Mouse (Mus musculus): ENCODE measurements at regions not wholly inside any gene's neighbourhood (a gene's known extent, or its start where the extent isn't known, plus 50 kb on each side); places are given as distances from the start of the nearest gene placed in this dataset.
"Not testable (repeated sequence)": the region's sequence is repeated elsewhere in the genome, so short reads cannot be mapped to it uniquely, and the experiment has no call there.

DNA sequence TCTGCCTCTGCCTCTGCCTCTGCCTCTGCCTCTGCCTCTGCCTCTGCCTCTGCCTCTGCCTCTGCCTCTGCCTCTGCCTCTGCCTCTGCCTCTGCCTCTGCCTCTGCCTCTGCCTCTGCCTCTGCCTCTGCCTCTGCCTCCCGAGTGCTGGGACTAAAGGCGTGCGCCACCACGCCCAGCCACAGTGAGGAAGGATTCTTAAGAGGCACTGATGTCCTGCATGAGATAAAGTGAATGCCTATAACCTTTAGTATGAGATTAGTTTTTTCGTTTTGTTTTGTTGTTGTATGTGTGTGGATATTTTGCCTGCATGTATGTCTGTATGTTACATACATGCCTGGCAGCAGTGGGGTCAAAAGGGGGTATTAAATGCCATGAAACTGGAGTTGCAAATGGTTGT lies 63.2 kb downstream of the Hlx start:
- DNase-seq (ENCODE audit: low spot score): not testable (repeated sequence)

DNA sequence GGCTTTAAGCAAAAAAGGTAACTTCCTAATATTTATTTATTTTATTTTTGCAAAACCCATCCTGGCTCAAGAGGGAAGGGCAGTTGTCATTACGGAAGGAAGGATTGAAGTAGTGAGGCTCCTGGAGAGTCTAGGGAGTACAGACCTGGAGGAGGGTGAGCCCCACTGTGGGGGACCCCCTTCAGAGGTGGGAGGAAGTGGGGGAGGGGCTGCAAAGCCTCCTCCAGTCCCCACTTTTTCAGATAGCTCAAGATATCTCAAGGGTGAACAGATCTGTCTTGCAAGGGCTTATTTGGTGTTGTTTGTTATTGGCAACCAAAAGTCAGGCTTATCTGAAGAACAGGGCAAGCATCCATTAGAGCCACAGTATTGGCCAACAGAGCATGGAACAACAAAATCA lies 64.0 kb downstream of the Hlx start:
- no peak for DNase-seq (ENCODE audit: low spot score)

DNA sequence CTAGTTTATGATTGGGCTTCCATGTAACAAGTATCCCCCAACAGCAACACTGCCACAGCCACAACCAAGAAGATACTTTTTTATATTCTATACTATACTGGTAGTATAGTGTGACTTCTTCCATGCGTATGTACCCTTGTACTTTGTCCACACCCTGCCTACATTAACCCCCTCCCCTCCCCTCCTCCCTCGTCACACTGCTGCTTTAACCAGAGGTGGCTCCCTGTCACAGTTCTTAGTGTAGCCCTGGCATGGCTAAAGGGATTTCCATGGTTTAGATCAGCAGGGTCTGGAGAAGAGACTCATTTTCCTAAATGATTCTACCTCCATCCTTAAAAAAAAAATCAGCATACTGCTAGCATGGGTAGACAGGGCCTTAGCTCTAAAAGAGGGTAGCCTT lies 64.4 kb downstream of the Hlx start:
- DNase-seq (ENCODE audit: low spot score): no peak

DNA sequence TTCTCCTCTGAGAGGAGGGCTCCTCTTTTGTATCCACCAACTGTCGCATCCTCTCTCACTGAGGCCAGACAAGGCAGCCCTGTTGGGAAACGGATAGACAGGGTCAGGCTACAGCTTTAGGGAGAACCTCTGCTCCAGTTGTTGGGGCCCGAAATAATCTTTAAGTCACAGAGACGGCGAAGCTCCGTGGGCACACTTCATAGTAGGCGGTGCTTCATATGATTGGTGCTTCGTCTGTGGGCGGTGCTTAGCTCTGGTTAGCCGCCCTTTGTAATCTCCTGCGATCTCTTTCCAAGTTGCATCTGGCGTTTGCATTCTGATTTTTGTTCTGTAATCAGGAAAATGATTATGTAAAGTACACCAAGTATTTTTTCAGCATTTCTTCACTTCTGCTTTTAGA lies 67.2 kb downstream of the Hlx start:
- DNase-seq (ENCODE audit: low spot score): no peak

DNA sequence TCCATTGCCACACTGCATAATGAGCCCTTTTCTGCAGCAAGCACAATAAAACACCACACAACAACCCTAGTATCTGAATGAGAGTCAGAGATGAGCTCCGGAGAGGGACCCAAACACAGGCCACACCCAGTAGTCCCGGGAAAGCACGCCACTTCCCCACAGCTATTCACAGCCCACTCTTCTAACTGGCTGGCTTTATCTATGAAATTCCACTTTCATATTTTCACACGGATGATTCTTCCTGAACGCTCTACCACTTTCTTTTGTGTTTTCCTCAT lies 68.4 kb downstream of the Hlx start:
- no peak for DNase-seq (ENCODE audit: low spot score)

DNA sequence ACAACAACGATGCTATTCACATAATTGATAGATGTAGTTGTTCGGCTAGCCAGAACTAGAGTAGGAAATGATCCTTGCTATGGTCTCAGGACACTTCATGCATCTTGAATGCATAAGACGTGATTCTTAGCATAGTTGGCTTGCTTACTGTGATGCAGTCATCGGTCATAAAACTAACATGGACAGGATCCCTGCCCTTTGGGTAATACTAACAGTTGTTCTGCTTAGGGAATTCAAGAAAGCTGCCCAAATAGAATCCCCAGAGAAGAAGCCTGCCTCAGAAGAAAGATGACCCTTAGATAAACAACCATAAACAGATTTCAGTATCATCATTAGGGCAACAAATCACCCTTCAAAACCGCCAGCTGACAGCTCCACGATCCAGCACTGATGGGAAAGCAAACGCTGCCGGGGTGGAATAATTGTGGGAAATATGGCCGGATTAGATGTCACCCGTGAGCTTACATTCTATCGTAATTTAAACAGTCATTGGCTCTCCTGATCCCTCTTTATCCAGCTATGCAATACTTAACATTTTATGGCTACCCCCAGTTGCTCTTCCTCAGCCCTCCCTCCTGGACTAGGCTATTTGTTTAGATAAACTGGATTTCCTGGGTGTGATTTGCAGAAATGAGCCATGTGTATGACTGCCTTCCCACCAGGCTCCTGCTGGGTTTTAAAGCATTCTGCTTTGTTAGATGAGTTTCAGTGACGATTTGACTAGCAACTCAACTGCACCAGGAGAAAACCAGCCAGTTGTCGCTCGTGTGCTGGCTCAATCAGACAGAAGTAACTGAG lies 68.9 kb downstream of the Hlx start:
- no peak for DNase-seq (ENCODE audit: low spot score)

DNA sequence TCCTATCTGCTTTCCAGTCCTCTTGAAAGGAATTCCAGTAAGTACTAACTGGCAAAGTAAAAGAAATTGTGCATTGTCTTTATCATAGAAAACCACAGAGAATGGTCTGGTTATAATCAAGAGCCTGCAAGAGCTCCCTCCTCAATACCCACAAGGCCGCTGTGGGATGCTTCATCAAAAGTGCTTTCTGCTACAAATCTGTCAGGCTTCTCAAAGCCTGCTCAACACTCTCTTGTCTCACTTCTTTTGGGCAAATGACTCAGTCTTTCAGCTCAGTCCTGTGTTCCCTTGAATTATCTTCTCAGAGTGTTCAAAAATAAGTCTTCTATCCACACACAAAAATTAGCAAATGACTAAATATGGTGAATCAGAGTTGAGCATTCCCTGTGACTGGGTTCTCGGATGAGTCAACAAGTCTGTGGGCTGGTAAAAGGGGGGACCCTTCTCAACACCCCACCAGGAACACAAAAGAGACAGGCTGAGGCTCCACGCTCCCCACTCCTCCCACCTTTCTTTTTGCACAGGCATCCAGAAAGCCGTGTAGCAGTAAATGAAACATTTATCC lies 81.8 kb downstream of the Hlx start:
- DNase-seq (ENCODE audit: low spot score): no peak

DNA sequence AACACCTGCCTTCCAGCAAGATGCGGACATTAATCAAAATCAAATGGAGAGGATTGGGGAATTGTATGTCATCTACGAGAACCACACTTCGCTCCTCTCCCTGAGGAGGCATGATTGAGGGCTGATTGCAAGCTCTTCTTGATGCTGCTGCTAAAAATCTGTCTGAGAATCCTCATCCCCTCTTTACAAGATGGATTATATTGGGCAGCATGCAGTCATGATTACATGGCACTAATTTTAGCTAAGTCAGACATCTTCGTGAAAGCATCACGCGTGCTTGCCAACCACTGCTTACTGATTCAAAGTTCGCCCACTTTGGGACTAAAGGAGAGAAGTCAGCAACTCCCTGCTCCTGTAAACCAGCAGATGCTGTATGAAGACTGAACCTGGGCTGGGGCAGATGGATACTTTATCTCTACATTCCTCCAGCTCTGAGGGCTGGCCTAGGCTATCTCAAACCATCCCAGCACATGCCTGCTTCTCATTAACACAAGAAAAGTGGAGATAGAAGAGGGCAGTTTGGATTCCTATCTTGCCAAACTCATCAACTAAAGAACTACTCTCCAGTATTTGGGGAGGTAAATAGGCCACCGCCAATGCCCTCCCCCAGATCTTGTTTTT lies 84.4 kb downstream of the Hlx start:
- no peak for DNase-seq (ENCODE audit: low spot score)

DNA sequence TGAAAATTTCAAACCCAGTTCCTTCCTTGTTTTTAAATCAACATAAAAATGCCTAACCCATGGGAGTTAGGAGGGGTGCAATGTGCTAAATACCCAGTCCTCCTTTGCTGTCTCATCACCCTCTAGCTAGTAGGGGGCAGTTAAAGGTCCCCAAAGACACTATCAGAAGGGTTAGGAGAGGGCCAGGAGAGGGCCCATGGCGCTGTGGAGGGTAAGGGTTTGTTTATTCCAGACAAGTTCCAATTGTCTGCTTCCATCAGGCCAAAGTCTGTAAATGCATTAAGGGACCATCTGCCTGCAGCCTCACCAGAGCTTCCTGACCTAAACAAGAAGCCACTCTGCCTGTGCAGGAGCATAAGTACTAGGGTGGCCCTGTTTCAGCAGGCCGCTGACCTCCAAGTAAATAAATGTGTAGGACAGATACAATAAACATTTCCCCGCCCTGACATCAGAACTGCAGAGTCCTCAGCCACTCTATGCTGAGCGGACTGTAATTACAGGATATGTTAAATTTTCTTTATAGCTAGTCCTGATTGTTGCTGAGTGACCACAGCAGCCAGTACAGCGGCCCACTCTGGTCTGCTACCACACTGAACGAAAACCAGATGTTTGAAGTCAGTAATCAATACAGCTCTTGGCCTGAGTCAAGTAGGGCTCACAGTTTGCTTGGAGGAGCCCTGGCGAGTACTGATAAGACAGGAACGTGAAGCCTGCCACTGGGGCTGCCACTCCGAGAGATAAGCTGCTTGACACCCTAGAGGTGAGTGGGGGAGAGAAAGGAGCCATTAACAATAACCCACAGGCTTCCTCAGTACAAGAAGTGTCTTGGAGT lies 87.4 kb downstream of the Hlx start:
- DNase-seq (ENCODE audit: low spot score): peak; percentile 60

DNA sequence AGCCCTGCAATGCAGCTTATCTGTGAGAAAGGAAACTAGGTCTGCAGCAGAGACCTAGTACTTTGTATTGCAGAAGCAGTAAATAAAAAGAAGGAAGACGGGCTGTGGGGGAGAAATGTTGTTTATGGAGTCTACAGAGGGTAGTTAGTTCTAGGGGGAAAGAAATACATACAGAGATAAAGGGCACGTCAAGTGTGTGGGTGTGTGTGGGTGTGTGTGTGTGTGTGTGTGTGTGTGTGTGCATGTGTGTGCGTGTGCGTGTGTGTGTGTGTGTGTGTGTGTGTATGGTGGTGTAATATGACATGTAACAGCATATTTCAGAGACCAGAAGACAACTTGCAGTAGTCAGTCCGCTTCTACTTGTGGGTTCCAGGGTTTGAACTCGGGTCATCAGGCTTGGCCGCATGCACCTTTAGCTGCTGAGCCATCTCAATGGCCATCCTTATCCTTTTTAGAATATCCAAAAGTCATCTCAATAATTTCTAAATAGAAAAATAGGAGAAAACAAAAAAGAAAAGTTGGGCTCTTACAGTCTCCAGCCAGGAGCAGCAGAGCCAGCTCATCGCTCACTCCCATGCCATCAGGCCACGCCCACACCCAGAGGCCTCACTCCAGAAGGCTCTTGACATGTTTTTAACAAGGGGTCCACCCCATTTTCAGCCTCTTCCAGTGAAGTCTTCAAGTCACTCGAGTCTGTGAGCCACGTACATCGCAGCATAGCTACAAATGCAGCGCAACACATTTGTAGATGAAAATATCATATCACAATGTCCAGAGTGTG lies 101.5 kb downstream of the Hlx start:
- DNase-seq (ENCODE audit: low spot score): no peak

DNA sequence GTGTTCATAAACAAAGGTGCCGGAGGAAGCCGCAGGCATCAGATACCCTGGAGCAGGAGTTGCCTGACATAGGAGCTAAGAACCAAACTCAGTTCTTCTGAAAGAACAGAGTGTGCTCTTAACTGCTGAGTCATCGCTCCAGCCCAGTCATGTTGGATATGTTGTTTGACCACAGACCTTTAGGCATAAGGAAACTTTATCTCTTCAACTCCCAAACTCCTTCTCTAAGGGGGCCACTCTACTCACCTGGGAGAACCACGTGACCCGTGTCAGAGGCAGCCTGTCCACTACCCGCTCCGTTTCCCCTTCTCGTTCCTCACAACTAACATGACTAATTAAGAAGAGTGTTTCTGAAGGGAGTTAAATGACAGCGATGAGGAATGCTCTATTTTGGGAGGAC lies 103.2 kb downstream of the Hlx start:
- DNase-seq (ENCODE audit: low spot score): no peak

DNA sequence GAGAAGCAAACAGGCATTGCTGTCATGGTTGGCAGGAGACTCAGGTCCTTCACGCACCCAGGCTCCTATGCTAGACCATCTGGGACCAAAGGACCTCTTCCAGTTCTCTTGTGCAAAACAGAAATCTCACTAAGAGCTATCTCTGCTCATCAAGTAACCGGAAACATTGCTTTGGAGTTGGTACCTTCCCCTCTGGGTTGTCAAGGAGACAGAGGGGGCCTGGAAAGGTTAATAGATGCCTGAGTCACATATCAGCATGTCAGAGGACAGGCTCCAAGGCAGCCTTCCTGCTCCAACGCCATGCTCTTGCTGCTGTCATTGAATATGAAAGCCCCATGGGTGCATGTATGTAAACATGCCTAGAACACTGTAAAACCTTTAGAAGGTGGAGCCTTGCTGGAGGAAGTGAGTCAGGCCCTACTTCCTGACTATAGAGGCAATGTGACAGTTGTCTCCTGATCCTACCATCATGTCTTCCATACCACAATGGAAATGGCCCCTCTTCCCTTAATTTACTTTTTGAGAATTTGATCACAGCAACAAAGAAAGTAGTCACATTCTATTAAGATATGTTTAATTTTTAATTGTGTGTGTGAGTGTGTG lies 103.8 kb downstream of the Hlx start:
- DNase-seq (ENCODE audit: low spot score): no peak

DNA sequence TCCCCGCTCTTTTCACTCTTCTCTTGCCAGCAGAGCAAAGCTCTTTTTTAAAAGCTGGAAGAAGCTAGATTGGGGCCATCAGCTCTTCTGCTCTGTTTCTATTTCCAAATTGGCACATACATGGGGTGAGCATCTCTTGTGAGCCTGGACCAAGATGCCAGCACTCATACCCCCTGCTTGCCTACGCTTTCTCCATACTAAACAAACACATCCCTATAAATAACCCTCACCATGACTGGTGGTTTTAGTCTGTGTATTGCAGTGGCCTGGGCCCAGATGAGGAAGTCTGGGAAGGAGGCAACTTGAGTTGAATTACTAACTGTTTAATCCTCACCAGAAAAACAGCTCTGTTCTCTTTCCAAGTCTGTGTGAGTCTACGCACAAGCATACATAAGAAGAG lies 110.0 kb downstream of the Hlx start:
- DNase-seq (ENCODE audit: low spot score): no peak

DNA sequence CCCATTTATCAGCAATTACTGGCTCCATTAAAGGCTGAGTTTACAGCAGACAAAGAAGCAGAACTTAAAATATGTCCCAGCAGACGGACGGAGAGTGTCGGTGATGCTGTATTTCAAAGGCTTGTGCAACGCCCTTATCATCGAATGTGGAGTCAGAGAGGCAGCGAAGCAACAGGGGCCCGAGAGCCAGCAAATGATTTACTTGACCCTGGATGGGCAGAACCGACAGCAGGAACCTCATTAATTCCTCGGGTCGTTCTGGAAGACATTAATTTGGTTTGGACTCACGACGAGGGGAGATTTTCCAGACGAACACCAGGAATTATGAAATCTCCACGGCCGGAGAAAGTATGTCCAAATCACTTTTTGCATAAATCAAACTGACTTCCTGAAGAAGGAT lies 110.5 kb downstream of the Hlx start:
- no peak for DNase-seq (ENCODE audit: low spot score)

DNA sequence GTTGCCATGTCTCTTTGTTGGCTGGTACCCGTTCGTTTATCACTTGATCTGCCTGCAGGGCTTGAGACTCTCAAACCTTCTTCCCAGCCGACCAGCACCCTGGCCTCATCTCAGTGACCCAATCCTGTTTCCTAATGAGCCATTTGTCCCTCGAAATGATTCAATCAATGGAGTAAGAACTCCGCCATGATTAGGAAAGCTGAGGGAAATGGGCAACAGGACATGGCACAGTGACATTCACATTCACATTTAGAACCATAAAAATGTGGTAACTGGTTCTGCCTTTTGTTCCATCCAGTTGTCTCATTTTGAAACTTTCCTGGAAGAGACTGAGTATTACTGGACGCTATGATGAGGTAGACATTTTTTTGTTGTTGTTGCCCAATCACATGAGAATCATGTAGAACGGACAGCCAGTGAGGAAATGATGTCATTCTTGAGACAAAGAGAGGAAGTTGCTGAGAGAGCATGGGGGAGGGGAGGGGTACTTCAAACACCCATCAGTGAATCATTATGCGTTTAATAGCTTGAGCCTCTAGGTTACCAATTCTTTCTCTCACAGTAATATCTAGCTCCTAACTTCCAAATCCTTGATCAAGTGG lies 114.5 kb downstream of the Hlx start:
- no peak for DNase-seq (ENCODE audit: low spot score)

DNA sequence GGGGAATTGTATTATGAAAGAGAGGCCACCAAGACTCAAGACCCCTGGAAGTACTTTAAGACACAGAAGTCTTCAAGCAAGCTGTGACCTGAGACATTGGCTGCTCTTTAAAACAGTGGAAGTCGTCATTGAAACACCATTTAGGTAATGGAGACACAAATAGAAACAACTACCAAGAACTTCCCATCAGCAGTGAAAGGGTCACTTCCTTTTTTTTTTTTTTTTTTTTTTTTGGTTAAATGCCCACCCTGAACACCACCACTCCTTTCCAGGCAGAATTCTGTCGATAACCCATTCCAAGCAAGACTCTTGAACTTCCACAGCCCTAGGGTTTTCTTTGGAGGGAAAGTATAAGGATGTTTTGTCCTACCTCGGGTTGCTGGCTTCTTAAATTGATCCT lies 116.4 kb downstream of the Hlx start:
- no peak for DNase-seq (ENCODE audit: low spot score)

DNA sequence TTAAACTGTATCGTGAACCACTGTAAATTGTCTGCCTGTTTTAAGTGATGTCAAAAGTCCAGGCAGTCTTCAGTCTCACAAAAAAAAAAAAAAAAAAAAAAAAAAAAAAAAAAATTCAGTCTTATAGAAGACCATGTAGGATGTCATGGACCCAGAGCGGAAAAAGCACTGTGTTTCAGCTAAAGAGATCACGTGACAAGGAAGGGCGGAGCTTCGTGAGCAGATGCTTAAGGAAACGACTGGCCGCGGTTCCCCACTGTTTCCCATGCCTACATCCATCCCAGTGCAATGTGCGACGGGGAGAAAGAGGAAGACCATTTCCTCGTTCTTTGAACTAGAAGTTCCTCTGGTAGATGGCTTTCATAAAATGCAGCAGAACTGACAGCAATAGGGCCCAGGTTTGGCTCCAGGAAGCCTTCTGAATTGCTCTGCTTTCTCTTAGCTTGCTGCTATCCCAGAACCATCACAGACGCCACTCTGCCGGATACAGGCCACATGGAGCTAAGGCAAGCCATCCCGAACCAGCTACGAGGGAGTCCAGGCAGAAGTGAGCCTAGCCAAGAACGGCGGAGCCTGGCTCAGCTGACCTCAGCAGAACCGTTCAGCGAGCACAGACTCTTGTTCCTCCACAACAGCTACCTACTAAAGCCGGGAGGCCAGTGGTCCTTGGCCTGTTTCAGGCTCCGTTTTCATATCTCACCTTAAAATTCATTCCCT lies 117.6 kb downstream of the Hlx start:
- DNase-seq (ENCODE audit: low spot score): no peak

DNA sequence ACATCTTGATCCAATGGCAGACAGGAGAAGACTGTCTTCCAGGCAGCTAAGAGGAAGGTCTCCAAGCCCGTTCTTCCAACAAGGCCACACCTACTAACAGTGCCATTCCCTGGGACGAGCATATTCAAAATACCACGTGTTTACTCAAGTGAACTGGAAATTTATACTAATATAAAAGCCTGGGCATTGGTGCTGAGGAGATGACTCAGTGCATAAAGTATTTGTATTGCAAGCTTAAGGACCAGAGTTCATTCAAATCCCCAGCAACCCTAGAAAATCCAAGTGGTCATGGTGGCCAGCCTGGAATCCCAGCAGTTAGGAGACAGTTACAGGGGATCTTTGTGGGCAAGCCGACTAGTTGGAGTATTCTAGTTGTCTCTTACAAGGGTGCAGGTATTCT lies 119.5 kb downstream of the Hlx start:
- no peak for DNase-seq (ENCODE audit: low spot score)

DNA sequence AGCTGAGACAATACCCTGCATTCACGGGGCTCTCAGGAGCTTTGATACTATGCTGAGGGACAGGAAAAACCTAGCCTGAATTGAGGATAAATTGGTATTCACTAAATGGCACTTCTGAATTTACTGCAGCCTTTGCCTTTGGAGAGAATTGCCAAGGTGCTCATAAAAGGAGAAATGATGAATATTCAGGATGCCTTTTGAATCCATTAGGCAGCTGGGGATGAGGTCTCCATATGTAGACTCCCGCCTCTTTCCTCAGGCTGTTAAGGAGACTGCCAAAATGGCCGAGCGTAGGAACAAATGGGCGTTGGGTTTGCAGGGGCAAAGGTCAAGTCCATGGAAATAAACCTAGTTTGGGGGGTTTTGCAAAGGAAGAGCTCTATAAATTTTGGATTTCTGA lies 123.5 kb downstream of the Hlx start:
- DNase-seq (ENCODE audit: low spot score): no peak

DNA sequence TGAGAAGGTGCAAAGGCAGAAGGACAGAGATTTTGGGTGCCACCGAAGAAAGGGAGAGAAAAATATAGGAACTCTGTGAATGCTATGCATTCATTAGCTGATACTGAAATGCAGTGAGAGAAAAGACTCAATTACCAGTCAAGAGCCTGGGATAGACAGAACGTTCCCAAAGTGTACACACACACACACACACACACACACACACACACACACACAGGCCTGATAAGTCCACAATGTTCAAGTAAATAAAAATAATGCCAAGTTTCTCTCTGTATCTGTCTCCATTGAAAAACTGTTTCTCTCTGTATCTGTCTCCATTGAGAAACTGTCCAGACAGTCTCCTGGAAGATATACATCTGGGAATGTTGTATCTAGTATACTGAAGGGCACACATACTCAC lies 124.1 kb downstream of the Hlx start:
- DNase-seq (ENCODE audit: low spot score): no peak

DNA sequence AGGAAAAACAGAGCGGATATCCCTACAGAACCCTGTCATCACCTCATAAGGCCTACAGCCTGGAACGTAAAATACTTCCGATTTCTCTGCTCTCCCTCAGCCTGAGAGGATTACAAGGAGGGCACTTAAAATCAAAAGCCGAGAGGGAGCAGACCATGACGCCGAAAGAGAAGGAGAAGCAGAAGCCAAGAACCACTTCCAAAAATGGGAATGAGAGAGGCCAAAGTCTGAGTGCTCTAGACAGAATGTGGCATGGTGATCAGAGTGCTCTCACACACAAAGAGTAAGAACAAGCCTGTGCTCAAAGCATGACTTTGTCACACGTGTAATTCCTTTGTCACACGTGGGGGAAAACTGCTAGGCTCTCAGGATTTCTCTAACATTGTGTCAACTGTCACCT lies 125.9 kb downstream of the Hlx start:
- no peak for DNase-seq (ENCODE audit: low spot score)

Data from embryo, embryonic 10 days (tissue).